Mouse (Mus musculus) erythroblast, embryonic 14.5 days (primary cell): ENCODE results near the gene Tgds.

Experiments
- GATA1 ChIP-seq: IDR thresholded peaks from 2 replicates; pipeline ENCODE4 v1.6.1; 2012; ENCODE audit warnings: low read length, inconsistent platforms, mixed read lengths
- TAL1 ChIP-seq: IDR thresholded peaks from 3 replicates; pipeline ENCODE4 v1.6.1; 2012; ENCODE audit warnings: low read length, inconsistent platforms, mixed read lengths

- TF ChIP-seq GATA1 (no peak), TAL1 (no peak)
Measured at GRCm38 (mm10) chr14:118156740-118157139, 24.2 kb upstream of the Tgds start.
